Mouse (Mus musculus) granulocyte monocyte progenitor cell, adult 5-6 weeks (primary cell): Measurements from ENCODE around the gene Fam168b. TPM values are rescaled to one million over a fixed set of nuclear protein-coding genes. Genes with fewer than 3 reads are reported as not detected.

Experiments
- ATAC-seq: replicated peaks from 2 replicates; pipeline ENCODE4 v1.8.0; 2016; ENCODE audit warnings: mild to moderate bottlenecking, moderate TSS enrichment, inconsistent platforms; ENCODE audit not compliant: poor library complexity, severe bottlenecking
- total RNA-seq, 2 experiments: library from RNA; stranded (forward) in 1 of 2; stranded (reverse) in 1 of 2; fragments of 200-712, 200-1000 nt in 1 of 2; fragments of >200 nt in 1 of 2; fragmentation: Nextera tagmentation in 1 of 2; gene quantifications; 2 replicates each; pipeline ENCODE4 v1.2.3; 2014 to 2017

The Fam168b gene
- total RNA-seq (2014; fragmentation: Nextera tagmentation) (45.7 and 55.5 TPM in 2 replicates), total RNA-seq (2017) (54.2 and 59.6 TPM in 2 replicates)

DNA sequence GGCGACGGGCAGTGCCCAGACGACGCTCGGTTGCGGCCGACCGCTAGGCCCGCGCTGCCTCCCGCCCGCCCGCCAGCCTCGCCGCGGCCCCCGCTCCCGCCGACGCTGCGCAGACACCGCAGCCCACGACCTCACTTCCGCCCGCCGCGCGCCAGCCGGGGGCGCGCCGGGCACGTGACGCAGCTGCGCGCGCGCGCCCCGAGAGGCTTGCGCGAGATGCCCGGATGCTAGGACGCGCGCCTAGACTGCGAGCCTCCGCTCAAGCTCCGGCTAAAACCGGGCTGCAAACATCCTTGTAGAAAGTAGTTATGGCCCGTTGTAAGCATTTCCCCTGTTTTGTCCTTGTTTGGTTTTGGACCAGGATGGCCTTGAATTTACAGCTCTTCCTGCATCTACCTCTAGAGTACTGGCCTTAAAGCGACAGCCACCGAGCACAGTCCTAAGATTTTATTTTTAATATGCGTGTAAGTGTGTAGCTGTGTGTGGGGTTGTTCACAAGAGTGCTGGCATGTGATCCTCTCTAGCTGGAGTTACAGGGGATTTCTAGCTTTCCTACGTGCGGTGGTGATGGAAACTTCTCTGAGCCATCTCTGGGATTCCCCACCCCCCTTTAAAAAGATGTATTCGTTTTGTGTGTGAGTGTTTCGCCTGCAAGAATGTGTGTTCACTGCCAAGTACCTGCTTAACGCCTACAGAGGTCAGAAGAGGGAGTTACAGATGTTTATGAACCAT, at the start of gene Fam168b:
TSS of gene Fam168b (minus strand) at position 179 of the 732 bp plus-strand sequence.
- peak; percentile 61 for ATAC-seq

DNA sequence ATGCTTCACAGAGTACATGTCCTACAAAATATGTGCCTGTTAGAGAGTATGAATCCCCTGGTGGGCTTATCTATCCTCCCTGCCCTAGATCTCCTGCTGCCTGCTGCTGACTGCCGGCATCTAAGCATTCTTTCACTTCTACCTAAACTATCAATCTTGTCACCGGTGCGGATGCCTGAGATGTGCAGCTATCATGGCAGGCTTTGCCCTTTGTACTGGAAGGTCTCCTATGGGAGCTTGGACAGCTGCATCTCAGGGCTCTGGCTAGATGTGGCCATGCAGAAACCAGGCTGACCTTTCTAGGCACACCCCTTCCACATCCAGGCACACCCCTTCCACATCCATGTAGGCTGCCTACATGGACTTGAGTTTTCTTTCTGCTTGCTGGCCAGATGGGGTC, 49.6 kb upstream of the Fam168b start:
- no peak for ATAC-seq

DNA sequence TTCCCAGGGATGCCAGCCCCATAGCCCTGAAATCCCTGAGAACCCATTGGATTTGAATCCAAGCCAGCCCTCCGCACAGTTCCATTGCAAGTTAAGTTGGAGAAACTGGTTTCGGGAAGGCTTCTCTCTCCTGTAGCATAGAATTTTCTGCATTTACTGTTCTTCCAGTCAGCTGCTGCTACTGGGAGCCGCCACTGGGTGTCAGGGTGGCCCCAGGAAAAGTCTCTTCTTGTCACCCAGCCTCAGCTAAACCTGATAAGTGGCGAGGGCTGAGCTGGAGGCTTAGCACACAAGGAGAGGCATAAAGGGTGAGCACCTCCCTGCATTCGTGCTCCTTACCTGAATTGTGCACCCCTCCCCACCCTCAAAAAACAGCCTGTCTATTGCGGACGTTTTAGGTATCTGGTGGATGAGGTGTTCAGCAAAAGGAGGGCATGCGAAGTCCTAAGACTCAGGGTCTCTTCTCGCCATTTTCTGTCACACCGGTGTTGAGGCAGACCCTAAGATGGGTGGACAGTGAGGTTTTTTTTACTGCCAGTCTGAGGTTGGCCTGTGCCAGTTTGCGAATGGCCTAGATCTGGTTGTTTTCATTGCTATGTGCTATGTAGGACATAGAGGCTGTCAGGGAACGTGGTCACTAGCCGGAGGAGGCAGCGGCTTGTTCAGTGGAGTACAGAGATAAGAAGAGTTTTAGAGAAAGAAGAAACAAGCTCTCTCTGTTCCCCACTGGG, 48.9 kb upstream of the Fam168b start:
- no peak for ATAC-seq

DNA sequence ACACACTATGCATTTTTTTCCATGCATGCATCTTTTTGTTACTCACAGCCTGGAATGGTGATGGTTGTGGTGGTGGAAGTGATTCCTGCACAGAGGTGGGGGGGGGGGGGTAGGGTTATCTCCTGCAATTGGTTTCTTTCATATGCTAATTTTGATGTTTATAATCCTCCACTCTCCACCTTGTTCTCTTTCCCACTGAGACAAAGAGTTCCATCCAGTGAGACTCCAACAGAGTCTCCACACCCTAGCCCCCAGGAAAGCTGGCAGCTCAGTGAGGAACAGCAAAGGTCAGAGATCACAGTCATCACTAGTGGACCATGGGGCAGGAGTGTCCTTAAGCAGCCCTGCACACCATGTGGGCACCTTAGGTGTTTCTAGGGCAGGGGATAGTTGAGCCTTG, 40.9 kb upstream of the Fam168b start:
- ATAC-seq: no peak

DNA sequence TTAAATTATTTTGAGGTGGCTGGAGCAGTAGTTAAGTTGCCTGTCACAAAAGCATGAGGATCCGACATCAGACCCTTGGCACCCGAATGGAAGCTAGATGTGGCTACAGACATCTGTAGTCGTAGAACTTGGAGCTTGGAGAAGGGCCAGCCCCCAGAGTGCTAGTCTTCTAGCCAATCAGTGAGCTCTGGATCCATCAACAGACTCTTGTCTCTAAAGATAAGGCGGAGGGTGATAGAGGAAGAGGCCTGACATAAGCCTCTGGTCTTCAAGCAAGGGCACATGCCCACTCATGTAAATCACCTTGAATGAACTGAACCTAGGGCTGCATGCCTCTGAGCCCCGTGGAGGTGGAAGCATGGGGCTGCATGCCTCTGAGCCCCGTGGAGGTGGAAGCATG, 36.7 kb upstream of the Fam168b start:
- no peak for ATAC-seq

DNA sequence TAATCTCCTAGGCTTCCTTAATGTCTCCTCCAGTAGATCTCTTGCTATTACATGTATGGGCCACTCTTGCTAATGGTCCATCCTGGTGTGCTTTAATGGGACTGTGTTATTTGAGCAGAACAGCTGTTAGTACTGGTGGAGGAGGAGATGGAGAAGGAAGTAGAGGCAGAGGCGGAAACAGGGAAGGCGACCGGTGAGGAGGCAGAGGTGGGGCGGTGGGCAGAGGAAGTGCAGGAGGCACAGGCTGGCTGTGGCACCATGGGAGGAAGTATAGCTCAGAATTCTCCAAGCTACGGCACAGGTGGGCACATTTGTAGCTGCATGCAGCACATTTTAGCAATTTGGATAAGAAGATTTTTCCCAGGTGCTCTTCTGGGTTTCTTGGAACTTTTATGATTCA, 30.7 kb upstream of the Fam168b start:
- ATAC-seq: no peak

DNA sequence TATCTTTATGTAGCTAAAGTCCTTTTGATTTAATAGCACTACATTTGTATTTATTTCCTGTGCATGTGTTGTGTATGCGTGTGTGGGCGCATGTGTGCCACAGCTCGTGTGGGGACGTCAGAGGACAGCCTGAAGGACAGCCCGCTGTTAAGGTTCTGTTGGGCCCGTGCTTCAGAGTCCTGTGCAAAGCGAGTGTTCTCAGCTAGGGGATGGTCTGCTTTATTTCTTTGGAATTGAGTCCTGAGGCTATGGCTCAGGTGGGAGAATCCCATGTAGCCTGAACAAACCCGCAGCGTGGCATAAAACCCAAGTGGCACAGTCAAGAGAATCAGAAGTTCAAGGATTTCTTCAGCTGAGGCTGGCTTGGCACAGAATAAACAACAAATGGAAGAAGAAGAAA, 28.3 kb upstream of the Fam168b start:
- no peak for ATAC-seq

DNA sequence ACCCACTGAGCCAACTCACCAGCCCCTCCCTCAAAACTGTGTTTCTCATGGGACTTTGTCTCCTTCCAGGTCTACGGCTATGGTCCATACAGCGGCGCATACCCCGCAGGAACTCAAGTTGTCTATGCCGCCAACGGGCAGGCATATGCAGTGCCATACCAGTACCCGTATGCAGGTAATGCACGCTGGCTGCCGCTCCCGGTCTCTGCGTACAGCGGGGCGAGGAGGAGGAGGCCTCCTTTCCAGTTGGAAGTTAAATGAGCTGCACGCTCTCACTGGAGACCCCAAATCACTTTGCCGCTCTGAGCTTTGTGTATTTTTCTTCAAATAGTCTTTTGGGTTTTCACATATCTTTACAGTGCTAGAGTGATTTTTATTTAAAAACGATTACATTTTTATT, 26.4 kb upstream of the Fam168b start:
- ATAC-seq: no peak

DNA sequence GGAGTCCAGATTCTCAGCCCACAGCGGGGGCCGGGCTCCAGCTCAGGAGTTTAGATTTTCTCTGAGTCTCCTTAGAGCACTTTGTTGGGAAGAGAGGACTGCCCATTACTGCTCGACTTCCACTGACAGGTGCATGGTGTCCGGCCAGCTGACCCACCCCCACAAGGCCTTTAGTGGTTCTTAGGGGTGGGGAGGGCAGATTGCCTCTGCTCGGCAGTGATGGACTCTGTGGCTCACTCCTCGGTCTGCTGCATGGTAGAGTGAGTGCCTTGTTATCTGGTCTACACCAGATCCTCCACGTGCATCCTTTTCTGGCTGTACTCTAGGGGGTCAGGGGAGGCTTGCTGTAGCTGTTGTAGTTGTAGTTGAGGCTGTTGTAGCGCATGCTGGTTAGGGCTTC, 25.5 kb upstream of the Fam168b start:
- ATAC-seq: no peak

DNA sequence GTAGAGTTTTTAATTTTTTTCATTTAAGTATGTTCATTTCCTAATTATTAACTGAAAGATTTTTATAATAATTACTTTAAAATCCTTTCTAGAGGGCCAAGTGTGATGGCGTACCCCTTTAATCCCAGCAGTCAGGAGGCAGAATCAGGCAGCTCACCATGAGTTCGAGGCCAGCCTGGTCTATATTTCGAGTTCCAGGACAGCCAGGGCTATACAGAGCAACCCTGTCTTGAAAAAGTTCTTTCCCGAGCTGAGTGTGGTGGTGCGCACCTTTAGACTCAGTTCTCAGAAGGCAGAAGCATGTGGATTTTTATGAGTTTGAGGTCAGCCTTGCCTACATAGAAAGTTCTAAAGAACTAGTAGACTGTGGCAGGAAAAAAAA, 24.7 kb upstream of the Fam168b start:
- no peak for ATAC-seq

DNA sequence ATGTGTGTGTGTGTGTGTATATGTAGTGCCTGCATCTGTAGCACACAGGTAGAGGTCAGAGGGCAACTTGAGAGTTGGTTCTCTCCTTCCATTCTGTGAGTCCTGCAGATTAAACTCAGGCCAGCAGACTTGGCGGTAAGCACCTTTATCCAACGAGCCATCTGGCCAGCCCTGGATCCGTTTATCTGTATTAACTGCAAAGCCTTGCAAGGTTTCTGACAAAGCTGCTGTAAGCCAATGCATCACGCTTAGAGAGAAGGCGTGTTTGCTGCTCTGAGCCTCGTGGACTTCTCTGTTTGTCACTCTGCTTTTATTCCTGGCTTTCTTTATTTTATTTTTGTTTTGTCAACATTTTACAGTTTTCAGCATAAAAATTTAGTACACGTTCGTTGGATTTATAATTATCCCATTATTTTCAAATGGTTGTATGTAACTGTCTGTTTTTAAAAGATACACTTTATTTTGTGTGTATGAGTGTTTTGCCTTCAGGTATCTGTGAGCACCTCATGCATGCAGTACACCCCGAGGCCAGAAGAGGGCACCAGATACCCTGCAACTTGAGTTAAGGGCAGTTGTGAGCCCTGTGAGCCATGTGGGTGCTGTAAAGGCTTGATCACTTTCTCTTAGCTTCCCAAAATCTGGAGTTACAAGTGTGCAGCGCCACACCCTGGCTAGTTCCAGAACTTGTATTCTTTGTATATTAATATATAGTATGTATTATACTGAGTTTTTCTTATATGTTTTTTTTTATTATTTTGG, 24.1 kb upstream of the Fam168b start:
- peak; percentile 100 for ATAC-seq

DNA sequence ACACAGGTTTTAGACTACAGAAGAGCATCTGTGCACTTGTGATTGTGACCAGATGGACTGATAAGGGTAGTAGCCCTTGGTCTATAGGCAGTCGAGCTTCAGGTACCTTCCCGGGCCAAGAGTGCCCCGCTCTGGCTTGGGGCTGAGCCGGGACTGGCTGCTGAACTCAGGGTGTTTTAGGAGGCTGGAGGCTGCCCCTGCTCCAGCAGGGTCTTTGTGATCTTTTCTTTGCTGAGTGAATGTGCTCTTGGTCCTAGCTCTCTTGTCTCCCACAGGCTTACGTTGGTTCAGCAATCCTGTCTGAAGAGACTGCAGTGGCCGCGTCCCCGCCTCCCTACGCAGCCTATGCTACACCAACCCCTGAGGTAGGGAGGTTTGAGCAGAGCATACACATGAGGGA, 23.0 kb upstream of the Fam168b start:
- no peak for ATAC-seq

DNA sequence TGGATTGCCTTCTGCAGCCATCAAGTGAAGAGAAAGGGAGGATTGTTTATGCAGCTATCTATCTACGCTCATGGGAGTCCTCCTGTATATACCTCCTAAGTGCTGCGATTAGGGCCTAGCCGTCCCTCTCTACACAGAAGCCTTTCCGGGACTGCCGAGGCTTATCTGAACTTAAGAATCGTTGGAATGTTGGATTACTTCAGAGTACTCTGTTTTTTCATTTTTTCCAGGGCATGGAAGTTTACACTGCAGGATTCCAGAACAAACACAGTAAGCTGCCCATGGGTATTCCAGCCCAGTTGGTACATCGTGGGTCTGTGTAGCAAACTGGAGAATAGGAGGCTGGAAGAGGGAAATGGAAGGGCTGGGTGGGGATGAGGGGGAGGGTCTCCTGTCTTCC, 21.4 kb upstream of the Fam168b start:
- no peak for ATAC-seq

DNA sequence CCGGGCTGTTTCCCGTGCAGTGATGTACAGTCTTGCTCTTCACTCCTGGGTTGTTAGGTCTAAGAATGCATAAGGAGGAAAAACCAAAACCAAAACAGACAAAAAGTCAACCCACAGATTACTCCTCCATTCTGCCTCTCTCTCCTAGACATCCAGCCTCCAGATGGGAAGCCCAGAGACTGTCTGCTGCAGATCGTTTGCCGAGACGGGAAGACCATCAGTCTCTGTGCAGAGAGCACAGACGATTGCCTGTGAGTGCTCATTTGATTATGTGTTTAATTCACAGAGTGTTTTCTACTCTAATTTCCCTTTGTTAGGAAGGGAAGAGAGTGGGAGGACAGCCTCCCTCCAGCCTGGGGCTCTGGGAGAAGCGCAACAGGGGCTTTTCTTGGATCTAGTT, 20.5 kb upstream of the Fam168b start:
- ATAC-seq: no peak

DNA sequence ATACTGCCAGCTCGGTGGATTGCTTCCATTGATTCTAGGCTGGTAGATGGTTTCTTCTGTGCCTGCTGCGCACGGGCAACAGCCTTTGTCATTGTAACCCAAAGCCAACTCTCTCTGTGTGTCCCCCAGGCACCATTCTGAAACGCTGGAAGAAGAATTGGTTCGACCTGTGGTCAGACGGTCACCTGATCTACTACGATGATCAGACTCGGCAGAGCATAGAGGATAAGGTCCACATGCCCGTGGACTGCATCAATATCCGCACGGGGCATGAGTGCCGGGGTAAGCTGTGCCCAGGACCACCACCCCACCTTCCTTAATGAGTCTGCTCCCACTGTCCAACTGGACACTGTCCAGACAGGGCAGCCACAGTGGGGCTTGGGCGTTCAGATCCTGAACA, 20.0 kb upstream of the Fam168b start:
- no peak for ATAC-seq

DNA sequence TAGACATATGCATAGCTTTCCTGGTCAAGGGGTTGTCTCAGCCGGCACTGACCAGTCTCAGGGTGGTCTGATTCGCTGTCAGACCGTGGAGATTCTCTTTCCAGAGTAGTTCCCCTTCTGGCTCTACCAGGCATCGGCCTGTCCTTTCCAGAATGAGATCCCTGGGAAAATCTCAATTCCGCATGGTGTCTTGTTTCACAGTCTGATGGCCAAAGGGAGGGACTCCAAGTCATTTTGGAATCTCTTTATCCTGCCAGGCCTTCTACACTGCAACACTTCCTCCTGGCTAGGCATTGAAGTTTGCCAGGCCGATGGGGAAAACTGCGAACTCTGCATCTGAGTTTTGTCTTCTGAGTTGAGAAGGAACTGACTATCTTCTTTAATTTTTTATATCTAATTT, 17.3 kb upstream of the Fam168b start:
- ATAC-seq: no peak

DNA sequence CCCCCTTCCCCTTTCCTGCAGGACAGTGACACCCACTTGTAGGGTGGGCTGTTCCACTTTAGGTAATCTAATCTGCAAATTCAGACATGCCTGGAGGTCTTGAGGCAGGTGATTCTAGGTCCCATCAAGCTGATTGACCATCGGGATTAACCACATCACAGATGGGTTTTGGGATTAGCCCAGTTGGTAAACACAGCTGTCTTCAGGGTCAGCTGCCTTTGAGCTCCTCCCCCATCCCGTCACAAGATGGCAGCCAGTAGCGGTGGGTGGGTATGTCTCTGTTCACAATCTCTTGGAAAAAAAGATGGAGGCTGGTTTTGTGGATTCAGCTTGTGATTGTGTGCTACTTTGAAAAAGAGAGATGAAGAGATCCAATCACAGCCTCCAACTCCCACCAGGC, 16.9 kb upstream of the Fam168b start:
- no peak for ATAC-seq

DNA sequence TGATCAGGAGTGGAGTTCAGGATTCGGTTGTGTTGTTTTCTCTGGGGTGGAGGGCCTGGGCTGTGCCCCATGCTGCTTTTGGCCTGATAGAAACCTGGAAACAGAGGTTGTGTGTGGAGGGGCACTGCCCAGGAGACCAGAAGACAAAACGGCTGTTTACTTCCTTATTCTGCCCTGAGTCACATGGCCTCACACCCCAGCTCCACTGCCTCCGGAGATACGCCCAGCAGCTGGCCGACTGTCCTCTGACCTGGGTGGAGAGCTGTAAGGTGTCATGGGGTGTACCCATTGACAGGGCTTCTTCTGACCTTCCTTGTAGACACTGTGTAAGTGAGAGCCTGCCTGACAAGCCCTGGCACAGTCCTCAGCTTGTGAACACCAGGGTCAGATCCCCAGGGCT, 15.8 kb upstream of the Fam168b start:
- ATAC-seq: peak; percentile 93

DNA sequence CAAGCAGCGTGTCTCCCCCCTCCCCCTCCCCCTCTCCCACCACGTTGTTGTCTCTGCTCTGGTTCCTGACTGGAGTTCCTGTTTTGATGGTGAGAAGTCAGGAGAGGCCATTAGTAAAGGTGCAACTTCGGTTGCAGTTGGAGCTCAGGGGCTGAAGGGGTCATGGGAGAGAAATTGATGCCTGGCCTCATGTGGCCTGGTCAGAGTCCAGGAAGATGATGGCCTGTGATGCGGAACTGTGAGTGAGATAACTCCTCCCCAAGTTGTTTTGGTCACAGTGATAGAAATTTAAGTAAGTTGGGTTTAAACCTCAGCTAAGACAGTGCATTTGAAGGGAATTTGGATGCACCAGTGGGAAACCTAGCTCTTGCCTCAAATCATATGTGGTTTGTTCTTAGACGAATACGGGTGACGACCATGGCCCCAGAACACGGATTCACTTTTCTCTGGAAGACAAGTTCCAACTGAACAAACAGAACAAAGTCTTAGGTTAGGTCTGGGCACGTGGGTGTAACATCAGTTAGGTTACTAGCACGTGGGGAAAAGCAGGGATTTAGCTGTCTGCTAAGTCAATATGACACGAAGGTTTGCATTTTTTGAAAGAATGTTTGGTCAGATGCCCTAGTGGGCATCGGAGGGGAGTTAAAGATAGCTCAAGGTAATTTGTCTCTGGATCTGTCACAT, 12.3 kb upstream of the Fam168b start:
- ATAC-seq: no peak

DNA sequence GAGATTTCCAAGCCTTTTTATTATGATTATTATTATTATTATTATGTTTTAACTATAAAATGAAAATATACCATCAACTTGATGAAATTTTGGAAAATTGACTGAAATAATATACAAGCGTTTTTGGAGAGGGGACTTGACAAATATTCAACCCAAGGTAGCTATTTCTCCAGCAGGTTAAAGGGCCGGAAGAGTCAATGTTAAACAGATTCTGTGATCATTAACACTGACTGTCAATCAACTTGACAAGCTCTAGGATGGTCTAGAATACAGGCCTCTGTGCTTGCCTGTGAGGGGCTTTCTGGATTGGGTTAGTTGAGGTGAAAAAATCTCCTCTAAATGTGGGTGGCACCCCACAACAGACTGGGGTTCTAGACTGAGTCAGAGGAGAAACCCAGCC, 10.9 kb upstream of the Fam168b start:
- no peak for ATAC-seq
